Mouse (Mus musculus): ENCODE measurements around the gene Atp6ap1l. TPM values are rescaled to one million over a fixed set of nuclear protein-coding genes. Genes with fewer than 3 reads are reported as not detected.
A peak's percentile ranks its signal among the peaks of the same experiment; 100 is the strongest.
"Not testable (repeated sequence)": the region's sequence is repeated elsewhere in the genome, so short reads cannot be mapped to it uniquely, and the experiment has no call there.

Gene Atp6ap1l
- 42.7 and 48.7 TPM in 2 replicates for polyA plus RNA-seq (2012; rRNA removed)

- DNase-seq (ENCODE audit: extremely low spot score in 1 of 2, low spot score in 1 of 2): peak in 1 of 2 experiments; percentile 67
Measured at GRCm38 (mm10) chr13:90905176-90905575, at the start of gene Atp6ap1l. Gene Atp6ap1l (minus strand): TSS chr13:90905355.

GRCm38 (mm10) chr13:90939600-90939999, 34.4 kb upstream of the Atp6ap1l start:
- no peak for DNase-seq (ENCODE audit: extremely low spot score in 1 of 2, low spot score in 1 of 2)

- no peak for DNase-seq (ENCODE audit: extremely low spot score in 1 of 2, low spot score in 1 of 2)
Measured at GRCm38 (mm10) chr13:90939192-90939591, 34.0 kb upstream of the Atp6ap1l start.

- DNase-seq (ENCODE audit: extremely low spot score in 1 of 2, low spot score in 1 of 2): no peak
Measured at GRCm38 (mm10) chr13:90935852-90936251, 30.7 kb upstream of the Atp6ap1l start.

GRCm38 (mm10) chr13:90933256-90933655, 28.1 kb upstream of the Atp6ap1l start:
- DNase-seq (ENCODE audit: extremely low spot score in 1 of 2, low spot score in 1 of 2): no peak

GRCm38 (mm10) chr13:90929847-90930246, 24.7 kb upstream of the Atp6ap1l start:
- peak; percentile 67 to 94 for DNase-seq (ENCODE audit: extremely low spot score in 1 of 2, low spot score in 1 of 2)

GRCm38 (mm10) chr13:90928266-90928665, 23.1 kb upstream of the Atp6ap1l start:
- DNase-seq (ENCODE audit: extremely low spot score in 1 of 2, low spot score in 1 of 2): not testable (repeated sequence)

- no peak for DNase-seq (ENCODE audit: extremely low spot score in 1 of 2, low spot score in 1 of 2)
Measured at GRCm38 (mm10) chr13:90926938-90927633, 21.9 kb upstream of the Atp6ap1l start.

- no peak for DNase-seq (ENCODE audit: extremely low spot score in 1 of 2, low spot score in 1 of 2)
Measured at GRCm38 (mm10) chr13:90926125-90926765, 21.1 kb upstream of the Atp6ap1l start.

- no peak for DNase-seq (ENCODE audit: extremely low spot score in 1 of 2, low spot score in 1 of 2)
Measured at GRCm38 (mm10) chr13:90925191-90925590, 20.0 kb upstream of the Atp6ap1l start.

- DNase-seq (ENCODE audit: extremely low spot score in 1 of 2, low spot score in 1 of 2): no peak
Measured at GRCm38 (mm10) chr13:90924072-90924471, 18.9 kb upstream of the Atp6ap1l start.

GRCm38 (mm10) chr13:90923617-90924016, 18.5 kb upstream of the Atp6ap1l start:
- DNase-seq (ENCODE audit: extremely low spot score in 1 of 2, low spot score in 1 of 2): not testable (repeated sequence)

- peak; percentile 74 to 91 for DNase-seq (ENCODE audit: extremely low spot score in 1 of 2, low spot score in 1 of 2)
Measured at GRCm38 (mm10) chr13:90922751-90923612, 17.8 kb upstream of the Atp6ap1l start, which contains the start of gene Rps23. Gene Rps23 (plus strand): TSS chr13:90922958.

- DNase-seq (ENCODE audit: extremely low spot score in 1 of 2, low spot score in 1 of 2): no peak
Measured at GRCm38 (mm10) chr13:90914721-90915120, 9.6 kb upstream of the Atp6ap1l start.

GRCm38 (mm10) chr13:90913675-90914192, 8.6 kb upstream of the Atp6ap1l start:
- peak in 1 of 2 experiments; percentile 28 for DNase-seq (ENCODE audit: extremely low spot score in 1 of 2, low spot score in 1 of 2)

GRCm38 (mm10) chr13:90912760-90913674, 7.9 kb upstream of the Atp6ap1l start:
- peak in 1 of 2 experiments; percentile 68 for DNase-seq (ENCODE audit: extremely low spot score in 1 of 2, low spot score in 1 of 2)

- DNase-seq (ENCODE audit: extremely low spot score in 1 of 2, low spot score in 1 of 2): no peak
Measured at GRCm38 (mm10) chr13:90907376-90907775, 2.2 kb upstream of the Atp6ap1l start.

- no peak for DNase-seq (ENCODE audit: extremely low spot score in 1 of 2, low spot score in 1 of 2)
Measured at GRCm38 (mm10) chr13:90896821-90897220, 8.3 kb downstream of the Atp6ap1l start.

- DNase-seq (ENCODE audit: extremely low spot score in 1 of 2, low spot score in 1 of 2): peak in 1 of 2 experiments; percentile 66
Measured at GRCm38 (mm10) chr13:90896098-90896497, 9.1 kb downstream of the Atp6ap1l start.

GRCm38 (mm10) chr13:90894819-90895218, 10.3 kb downstream of the Atp6ap1l start:
- DNase-seq (ENCODE audit: extremely low spot score in 1 of 2, low spot score in 1 of 2): no peak

Data from frontal cortex, adult 2 months (tissue).